Mouse (Mus musculus) megakaryocyte progenitor cell, adult 5-6 weeks (primary cell): ENCODE results near the gene Fbrsl1. TPM values are rescaled to one million over a fixed set of nuclear protein-coding genes. Genes with fewer than 3 reads are reported as not detected.
A peak's percentile ranks its signal among the peaks of the same experiment; 100 is the strongest.

ENCODE experiments used
- ATAC-seq: replicated peaks from 2 replicates; pipeline ENCODE4 v1.8.0; 2016; ENCODE audit warnings: mild to moderate bottlenecking, moderate TSS enrichment, inconsistent platforms; ENCODE audit not compliant: poor library complexity
- total RNA-seq, 2 experiments: library from RNA; stranded (forward) in 1 of 2; stranded (reverse) in 1 of 2; fragments of 157-497, 149-512 nt in 1 of 2; fragments of 200-1000 nt in 1 of 2; gene quantifications; 2 replicates each; pipeline versions ENCODE4 v1.2.3 to v1.2.4; 2015 to 2017

The Fbrsl1 gene
- total RNA-seq (2015) (21.3 and 35.4 TPM in 2 replicates), total RNA-seq (2017) (9.3 and 12.2 TPM in 2 replicates)

- peak; percentile 82 for ATAC-seq
These were observed at the start of gene Fbrsl1 for GRCm38 (mm10) chr5:110448436-110449134. TSS of gene Fbrsl1 (minus strand) at chr5:110448503.

- no peak for ATAC-seq
These were observed 49.8 kb upstream of the Fbrsl1 start for GRCm38 (mm10) chr5:110498071-110498470.

GRCm38 (mm10) chr5:110497556-110497955, 49.3 kb upstream of the Fbrsl1 start:
- ATAC-seq, result no peak

GRCm38 (mm10) chr5:110495051-110495450, 46.7 kb upstream of the Fbrsl1 start:
- no peak for ATAC-seq

- no peak for ATAC-seq
These were observed 46.1 kb upstream of the Fbrsl1 start for GRCm38 (mm10) chr5:110494396-110494795.

- ATAC-seq, result peak; percentile 97
These were observed 45.5 kb upstream of the Fbrsl1 start for GRCm38 (mm10) chr5:110493785-110494184.

- no peak for ATAC-seq
These were observed 41.3 kb upstream of the Fbrsl1 start for GRCm38 (mm10) chr5:110489639-110490038.

GRCm38 (mm10) chr5:110487943-110488342, 39.6 kb upstream of the Fbrsl1 start:
- ATAC-seq, result no peak

- no peak for ATAC-seq
These were observed 38.5 kb upstream of the Fbrsl1 start for GRCm38 (mm10) chr5:110486674-110487334.

- ATAC-seq, result no peak
These were observed 36.4 kb upstream of the Fbrsl1 start for GRCm38 (mm10) chr5:110484711-110485110.

- peak; percentile 92 for ATAC-seq
These were observed 30.9 kb upstream of the Fbrsl1 start for GRCm38 (mm10) chr5:110479228-110479627.

- ATAC-seq, result no peak
These were observed 25.9 kb upstream of the Fbrsl1 start for GRCm38 (mm10) chr5:110474156-110474555.

GRCm38 (mm10) chr5:110472834-110473233, 24.5 kb upstream of the Fbrsl1 start:
- no peak for ATAC-seq

- ATAC-seq, result no peak
These were observed 23.7 kb upstream of the Fbrsl1 start for GRCm38 (mm10) chr5:110471981-110472476.

GRCm38 (mm10) chr5:110471285-110471684, 23.0 kb upstream of the Fbrsl1 start:
- no peak for ATAC-seq

GRCm38 (mm10) chr5:110469227-110469925, 21.1 kb upstream of the Fbrsl1 start:
- no peak for ATAC-seq

- no peak for ATAC-seq
These were observed 20.0 kb upstream of the Fbrsl1 start for GRCm38 (mm10) chr5:110468296-110468695.

GRCm38 (mm10) chr5:110467725-110468124, 19.4 kb upstream of the Fbrsl1 start:
- ATAC-seq, result no peak

- no peak for ATAC-seq
These were observed 18.5 kb upstream of the Fbrsl1 start for GRCm38 (mm10) chr5:110466531-110467424.

GRCm38 (mm10) chr5:110462646-110463045, 14.3 kb upstream of the Fbrsl1 start:
- ATAC-seq, result no peak
